Mouse (Mus musculus) embryonic facial prominence, embryonic 15.5 days (tissue): ENCODE measurements around the gene Ftl1. TPM values are rescaled to one million over a fixed set of nuclear protein-coding genes. Genes with fewer than 3 reads are reported as not detected.

Experiments used
- ATAC-seq: fragments of 200-750 bp; cut with Nextera tagmentation; 2 replicates; pipeline ENCODE4 v1.8.0; 2017; ENCODE audit warnings: low read depth, moderate TSS enrichment; ENCODE audit not compliant: insufficient number of reproducible peaks, low FRiP score, low TSS enrichment
- H3K27ac ChIP-seq: fragments of 300-500 bp; sonication (generic); replicated peaks from 2 replicates; pipeline ENCODE4 v1.5.1; 2015; ENCODE audit warnings: mild to moderate bottlenecking, inconsistent platforms
- H3K27me3 ChIP-seq: fragments of 300-500 bp; sonication (generic); 2 replicates; pipeline ENCODE4 v1.6.1; 2015; ENCODE audit warnings: inconsistent platforms
- H3K36me3 ChIP-seq: fragments of 300-500 bp; sonication (generic); 2 replicates; pipeline ENCODE4 v1.6.1; 2015; ENCODE audit warnings: mild to moderate bottlenecking, inconsistent platforms
- H3K4me1 ChIP-seq: fragments of 300-500 bp; sonication (generic); 2 replicates; pipeline ENCODE4 v1.6.1; 2015; ENCODE audit warnings: inconsistent platforms
- H3K4me2 ChIP-seq: fragments of 300-500 bp; sonication (generic); replicated peaks from 2 replicates; pipeline ENCODE4 v1.6.1; 2015; ENCODE audit warnings: mild to moderate bottlenecking, inconsistent platforms
- H3K4me3 ChIP-seq: fragments of 300-500 bp; sonication (generic); replicated peaks from 2 replicates; pipeline ENCODE4 v1.5.1; 2015; ENCODE audit warnings: mild to moderate bottlenecking, inconsistent platforms
- H3K9ac ChIP-seq: fragments of 300-500 bp; sonication (generic); 2 replicates; pipeline ENCODE4 v1.6.1; 2015; ENCODE audit warnings: inconsistent platforms
- H3K9me3 ChIP-seq: fragments of 300-500 bp; sonication (generic); replicated peaks from 2 replicates; pipeline ENCODE4 v1.6.1; 2016; ENCODE audit warnings: inconsistent platforms
- whole genome bisulfite sequencing: fragments of 180-500 bp; shearing (Covaris S2); methylation state at CpG from one replicate; pipeline ENCODE4 v1.1.7; 2015; 5-methylcytosine and 5-hydroxymethylcytosine counted together
- polyA plus RNA-seq: library from polyadenylated mRNA; unstranded; fragments of >200 nt; fragmentation: Nextera tagmentation; extraction: Ambion mirVana; gene quantifications from 2 replicates; pipeline ENCODE4 v1.2.1, GENCODE M21; 2015

Ftl1 gene
- polyA plus RNA-seq, 1 experiment from 2014 or later: 4,755 TPM

GRCm38 (mm10) chr7:45461326-45461725, 1.6 kb upstream of the Ftl1 start:
- H3K27me3 ChIP-seq: no peaks in the 10 kb centered on the region
- no peak for ATAC-seq
- H3K4me1 ChIP-seq: peaks cover 54% of the 10 kb centered on the region
- 43% methylated on average over 5 of the region's 5 CpGs for WGBS
- H3K9me3 ChIP-seq: no peaks in the 10 kb centered on the region
- H3K36me3 ChIP-seq: peaks cover 44% of the 10 kb centered on the region
- H3K27ac ChIP-seq: peak overlapping the region; percentile 91
- H3K4me2 ChIP-seq: no peak overlapping the region
- no peak overlapping the region for H3K4me3 ChIP-seq
- no peak overlapping the region for H3K9ac ChIP-seq

- H3K27ac ChIP-seq: peak overlapping the region; percentile 91
- 0 out of 2 replicates have a peak, but pooled peaks have one; percentile 9 for ATAC-seq
- WGBS: 21% methylated on average over 13 of the region's 13 CpGs
These were observed 1.2 kb upstream of the Ftl1 start for GRCm38 (mm10) chr7:45460860-45461314.

GRCm38 (mm10) chr7:45460377-45460776, 693 bp upstream of the Ftl1 start:
- peaks cover 47% of the 10 kb centered on the region for H3K36me3 ChIP-seq
- H3K27me3 ChIP-seq: no peaks in the 10 kb centered on the region
- H3K9me3 ChIP-seq: no peaks in the 10 kb centered on the region
- no peak overlapping the region for H3K9ac ChIP-seq
- no peak for ATAC-seq
- peak overlapping the region; percentile 54 for H3K4me2 ChIP-seq
- H3K4me1 ChIP-seq: peaks cover 48% of the 10 kb centered on the region
- peak overlapping the region; percentile 77 for H3K4me3 ChIP-seq
- peak overlapping the region; percentile 91 for H3K27ac ChIP-seq
- WGBS: 74% methylated on average over 7 of the region's 7 CpGs

More at GRCm38 (mm10) chr7:45460860-45461314, 1.2 kb upstream of the Ftl1 start:
- H3K4me2 ChIP-seq: 0 out of 2 replicates have a peak overlapping the region, but pooled peaks have one; percentile 54
- H3K9me3 ChIP-seq: no peaks in the 10 kb centered on the region
- no peak overlapping the region for H3K9ac ChIP-seq
- peaks cover 53% of the 10 kb centered on the region for H3K4me1 ChIP-seq
- no peaks in the 10 kb centered on the region for H3K27me3 ChIP-seq
- peak overlapping the region; percentile 77 for H3K4me3 ChIP-seq
- peaks cover 44% of the 10 kb centered on the region for H3K36me3 ChIP-seq

- H3K27ac ChIP-seq: peak overlapping the region; percentile 95
- peak overlapping the region; percentile 77 for H3K4me3 ChIP-seq
- H3K9me3 ChIP-seq: no peaks in the 10 kb centered on the region
- peak overlapping the region; percentile 65 for H3K9ac ChIP-seq
- H3K4me1 ChIP-seq: peaks cover 46% of the 10 kb centered on the region
- peak; percentile 74 for ATAC-seq
- under 1% methylated on average over 43 of the region's 43 CpGs for WGBS
- H3K27me3 ChIP-seq: no peaks in the 10 kb centered on the region
- peaks cover 47% of the 10 kb centered on the region for H3K36me3 ChIP-seq
- peak overlapping the region; percentile 72 for H3K4me2 ChIP-seq
These were observed 728 bp downstream of the Ftl1 start for GRCm38 (mm10) chr7:45458748-45459563.

- Histone ChIP-seq H3K27ac (peak overlapping the region; percentile 71), H3K4me3 (peak overlapping the region; percentile 77), H3K9me3 (no peaks in the 10 kb centered on the region), H3K27me3 (no peaks in the 10 kb centered on the region), H3K9ac (no peak overlapping the region), H3K4me2 (peak overlapping the region; percentile 72), H3K36me3 (peaks cover 44% of the 10 kb centered on the region), H3K4me1 (peaks cover 46% of the 10 kb centered on the region)
- 56% methylated on average over 10 of the region's 10 CpGs for WGBS
- no peak for ATAC-seq
These were observed 2.3 kb downstream of the Ftl1 start for GRCm38 (mm10) chr7:45457204-45458060.

GRCm38 (mm10) chr7:45456721-45457203, 2.9 kb downstream of the Ftl1 start:
- ATAC-seq: no peak
- no peaks in the 10 kb centered on the region for H3K27me3 ChIP-seq
- peak overlapping the region; percentile 77 for H3K4me3 ChIP-seq
- 45% methylated on average over 9 of the region's 9 CpGs for WGBS
- peak overlapping the region; percentile 72; the same call in 1 of the 2 replicates for H3K4me2 ChIP-seq
- peak overlapping the region; percentile 71 for H3K27ac ChIP-seq
- H3K9me3 ChIP-seq: no peaks in the 10 kb centered on the region
- peaks cover 43% of the 10 kb centered on the region for H3K4me1 ChIP-seq
- H3K36me3 ChIP-seq: peaks cover 48% of the 10 kb centered on the region
- H3K9ac ChIP-seq: no peak overlapping the region

- ATAC-seq: no peak
- peaks cover 50% of the 10 kb centered on the region for H3K36me3 ChIP-seq
- peaks cover 38% of the 10 kb centered on the region for H3K4me1 ChIP-seq
- no peaks in the 10 kb centered on the region for H3K9me3 ChIP-seq
- H3K27me3 ChIP-seq: no peaks in the 10 kb centered on the region
- WGBS: 60% methylated on average over 13 of the region's 13 CpGs
- no peak overlapping the region for H3K4me2 ChIP-seq
- H3K27ac ChIP-seq: peak overlapping the region; percentile 17; the same call in 1 of the 2 replicates
- no peak overlapping the region for H3K9ac ChIP-seq
- H3K4me3 ChIP-seq: no peak overlapping the region
These were observed 3.6 kb downstream of the Ftl1 start for GRCm38 (mm10) chr7:45455932-45456696.

GRCm38 (mm10) chr7:45454971-45455370, 4.7 kb downstream of the Ftl1 start:
- H3K9ac ChIP-seq: no peak overlapping the region
- WGBS: 90% methylated on average over 15 of the region's 15 CpGs
- H3K27ac ChIP-seq: no peak overlapping the region
- H3K4me1 ChIP-seq: peaks cover 27% of the 10 kb centered on the region
- H3K9me3 ChIP-seq: no peaks in the 10 kb centered on the region
- H3K4me3 ChIP-seq: no peak overlapping the region
- no peak for ATAC-seq
- H3K36me3 ChIP-seq: peaks cover 54% of the 10 kb centered on the region
- H3K27me3 ChIP-seq: no peaks in the 10 kb centered on the region
- no peak overlapping the region for H3K4me2 ChIP-seq

- Histone ChIP-seq H3K4me1 (peaks cover 4% of the 10 kb centered on the region; the same call in 1 of the 2 replicates), H3K9ac (no peak overlapping the region), H3K9me3 (no peaks in the 10 kb centered on the region), H3K36me3 (peaks cover 52% of the 10 kb centered on the region), H3K4me3 (no peak overlapping the region), H3K27ac (no peak overlapping the region), H3K4me2 (no peak overlapping the region), H3K27me3 (no peaks in the 10 kb centered on the region)
- WGBS: 54% methylated on average over 23 of the region's 23 CpGs
- ATAC-seq: no peak
These were observed 8.2 kb downstream of the Ftl1 start for GRCm38 (mm10) chr7:45451344-45451982.

- no peak overlapping the region for H3K27ac ChIP-seq
- 87% methylated on average over 1 of the region's 1 CpGs for WGBS
- ATAC-seq: no peak
- no peaks in the 10 kb centered on the region for H3K4me1 ChIP-seq
- no peaks in the 10 kb centered on the region for H3K27me3 ChIP-seq
- H3K9me3 ChIP-seq: no peaks in the 10 kb centered on the region
- H3K4me2 ChIP-seq: no peak overlapping the region
- no peak overlapping the region for H3K9ac ChIP-seq
- H3K36me3 ChIP-seq: peaks cover 57% of the 10 kb centered on the region
- no peak overlapping the region for H3K4me3 ChIP-seq
These were observed 9.7 kb downstream of the Ftl1 start for GRCm38 (mm10) chr7:45449974-45450373.
